Mouse (Mus musculus) hindbrain, embryonic 16.5 days (tissue): ENCODE data around the gene Aldh1a1. TPM values are rescaled to one million over a fixed set of nuclear protein-coding genes. Genes with fewer than 3 reads are reported as not detected.

ENCODE experiments used
- ATAC-seq: fragments of 200-750 bp; cut with Nextera tagmentation; 2 replicates; pipeline ENCODE4 v1.8.0; 2017; ENCODE audit warnings: moderate TSS enrichment, moderate library complexity
- H3K27ac ChIP-seq: fragments of 300-500 bp; sonication (generic); 2 replicates; pipeline ENCODE4 v1.5.1; 2014; ENCODE audit warnings: low read depth, mild to moderate bottlenecking, control low read depth, low read length, moderate library complexity
- H3K27me3 ChIP-seq: fragments of 300-500 bp; sonication (generic); replicated peaks from 2 replicates; pipeline ENCODE4 v1.6.1; 2014; ENCODE audit warnings: low read length; ENCODE audit not compliant: control insufficient read depth, insufficient read depth
- H3K36me3 ChIP-seq: fragments of 300-500 bp; sonication (generic); 2 replicates; pipeline ENCODE4 v1.6.1; 2014; ENCODE audit warnings: mild to moderate bottlenecking, low read length, moderate library complexity, mixed read lengths; ENCODE audit not compliant: control insufficient read depth, insufficient read depth
- H3K4me1 ChIP-seq: fragments of 300-500 bp; sonication (generic); 2 replicates; pipeline ENCODE4 v1.6.1; 2014; ENCODE audit warnings: low read depth, low read length; ENCODE audit not compliant: control insufficient read depth, insufficient read depth
- H3K4me2 ChIP-seq: fragments of 300-500 bp; sonication (generic); 2 replicates; pipeline ENCODE4 v1.6.1; 2014; ENCODE audit warnings: mild to moderate bottlenecking, low read length, control low read depth, moderate library complexity
- H3K4me3 ChIP-seq: fragments of 300-500 bp; sonication (generic); 2 replicates; pipeline ENCODE4 v1.5.1; 2014; ENCODE audit warnings: mild to moderate bottlenecking, low read length, control low read depth, moderate library complexity
- H3K9ac ChIP-seq: fragments of 300-500 bp; sonication (generic); 2 replicates; pipeline ENCODE4 v1.6.1; 2014; ENCODE audit warnings: low read depth, mild to moderate bottlenecking, control low read depth, low read length, moderate library complexity
- H3K9me3 ChIP-seq: fragments of 300-500 bp; sonication (generic); 2 replicates; pipeline ENCODE4 v1.6.1; 2014; ENCODE audit warnings: mild to moderate bottlenecking, low read length, moderate library complexity; ENCODE audit not compliant: control insufficient read depth
- WGBS: fragments of 180-500 bp; shearing (Covaris S2); extraction: QIAGEN DNeasy Blood & Tissue Kit; methylation state at CpG from one replicate; pipeline ENCODE4 v1.1.7; 2014; 5-methylcytosine and 5-hydroxymethylcytosine counted together
- polyA plus RNA-seq: library from polyadenylated mRNA; unstranded; fragments of >200 nt; fragmentation: Nextera tagmentation; extraction: Ambion mirVana; gene quantifications from 2 replicates; pipeline ENCODE4 v1.2.1, GENCODE M21; 2015

Gene Aldh1a1
- polyA plus RNA-seq, 1 experiment from 2014 or later = 5.2 TPM

GRCm38 (mm10) chr19:20677697-20678355 lies 185.3 kb downstream of the Aldh1a1 start:
- Histone ChIP-seq H3K4me2 (no peak overlapping the region), H3K36me3 (no peaks in the 10 kb centered on the region), H3K4me3 (no peak overlapping the region), H3K9me3 (no peaks in the 10 kb centered on the region), H3K27me3 (no peaks in the 10 kb centered on the region), H3K9ac (no peak overlapping the region), H3K27ac (no peak overlapping the region), H3K4me1 (no peaks in the 10 kb centered on the region)
- ATAC-seq = no peak
- WGBS = 91% methylated on average over 3 of the region's 3 CpGs

Other genes with a start within 250 kb of the Aldh1a1 start
- gene Anxa1, start 101.8 kb upstream of the Aldh1a1 start, polyA plus RNA-seq = 9.7 and 16.0 TPM in 2 replicates
- 1.7 and 2.2 TPM in 2 replicates for gene Aldh1a7, start 234.8 kb downstream of the Aldh1a1 start, polyA plus RNA-seq